Mouse (Mus musculus): ENCODE measurements around the gene Anks1. TPM values are rescaled to one million over a fixed set of nuclear protein-coding genes. Genes with fewer than 3 reads are reported as not detected.

Anks1 gene
- polyA plus RNA-seq, 1 experiment from 2014 or later = 15.3 TPM

DNA sequence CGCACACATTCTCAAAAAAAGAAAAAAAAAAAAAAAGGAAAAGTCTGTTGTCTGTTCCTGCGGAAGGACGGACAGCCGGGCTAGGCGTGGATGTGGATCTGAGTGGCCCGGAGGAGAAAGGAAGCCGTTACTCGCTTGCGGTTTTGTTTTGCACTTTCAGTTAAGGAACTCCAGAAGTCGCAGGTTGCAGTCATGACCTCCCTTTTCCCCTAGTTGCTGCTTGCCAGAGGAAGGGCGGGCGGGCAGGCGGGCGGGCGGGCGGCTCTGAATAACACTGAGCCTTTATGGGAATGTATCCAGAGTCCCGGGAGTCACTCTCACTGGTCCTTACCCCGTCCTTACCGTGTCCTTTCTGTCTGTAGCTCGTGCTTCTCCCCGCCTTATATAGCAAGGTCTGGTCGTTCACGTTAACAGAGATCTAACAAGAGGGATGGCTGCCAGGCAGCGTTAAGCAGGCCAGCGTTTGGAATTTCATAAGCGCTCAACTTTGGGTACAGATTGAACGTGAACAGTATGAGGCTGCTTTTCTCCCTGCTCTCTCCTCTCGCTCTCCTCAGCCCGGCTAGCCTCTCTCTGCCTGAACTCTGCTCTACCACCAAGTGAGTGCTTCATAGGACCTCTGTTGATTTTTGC, 98.2 kb downstream of the Anks1 start:
- Histone ChIP-seq H3K4me1 (ENCODE audit: control insufficient read depth, insufficient read depth, low read length) (peaks cover 58% of the 10 kb centered on the region), H3K9ac (ENCODE audit: low read length) (peak overlapping the region; percentile 72), H3K4me3 (replicated peaks; ENCODE audit: low read length) (peak overlapping the region; percentile 42), H3K27ac (ENCODE audit: low read length) (peak overlapping the region; percentile 94), H3K9me3 (replicated peaks; ENCODE audit: control insufficient read depth, low read length) (no peaks in the 10 kb centered on the region), H3K36me3 (ENCODE audit: control insufficient read depth, insufficient read depth, low read length) (no peaks in the 10 kb centered on the region), H3K4me2 (ENCODE audit: low read depth, low read length) (peak overlapping the region; percentile 55), H3K27me3 (ENCODE audit: control insufficient read depth, insufficient read depth, low read length) (no peaks in the 10 kb centered on the region)
- WGBS = 3% methylated on average over 29 of the region's 29 CpGs
- peak; percentile 82 for ATAC-seq (ENCODE audit: insufficient read depth, low FRiP score)

DNA sequence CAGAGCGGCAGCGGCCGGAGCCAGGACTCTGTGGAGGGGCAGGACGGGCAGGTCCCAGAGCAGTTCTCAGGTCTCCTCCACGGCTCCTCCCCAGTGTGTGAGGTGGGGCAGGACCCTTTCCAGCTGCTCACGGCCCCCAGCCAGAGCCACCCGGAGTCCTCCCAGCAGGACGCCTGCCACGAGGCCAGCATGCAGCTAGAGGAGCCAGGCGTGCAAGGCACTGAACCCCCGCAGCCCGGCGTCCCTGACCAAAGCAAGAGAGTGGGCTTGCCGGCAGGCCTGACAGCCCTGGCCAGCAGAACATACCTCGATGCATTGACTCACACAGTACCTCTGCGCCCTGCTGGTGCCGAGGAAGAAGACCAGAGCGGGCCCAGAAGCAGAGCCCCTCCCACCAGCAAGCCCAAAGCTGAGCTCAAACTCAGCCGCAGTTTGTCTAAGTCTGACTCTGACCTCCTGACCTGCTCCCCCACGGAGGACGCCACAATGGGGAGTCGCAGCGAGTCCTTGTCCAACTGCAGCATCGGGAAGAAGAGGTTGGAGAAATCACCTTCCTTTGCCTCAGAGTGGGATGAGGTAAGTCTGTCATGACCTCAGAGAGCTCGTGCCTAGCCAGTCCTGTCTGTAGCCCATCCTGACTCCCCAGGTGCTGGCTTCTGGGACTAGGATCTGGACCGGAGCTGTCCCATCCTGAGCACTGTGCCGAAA, 98.9 kb downstream of the Anks1 start:
- Histone ChIP-seq H3K27ac (ENCODE audit: low read length) (peak overlapping the region; percentile 94), H3K4me1 (ENCODE audit: control insufficient read depth, insufficient read depth, low read length) (peaks cover 65% of the 10 kb centered on the region), H3K36me3 (ENCODE audit: control insufficient read depth, insufficient read depth, low read length) (no peaks in the 10 kb centered on the region), H3K27me3 (ENCODE audit: control insufficient read depth, insufficient read depth, low read length) (no peaks in the 10 kb centered on the region), H3K4me2 (ENCODE audit: low read depth, low read length) (peak overlapping the region; percentile 55), H3K4me3 (replicated peaks; ENCODE audit: low read length) (peak overlapping the region; percentile 42), H3K9ac (ENCODE audit: low read length) (peak overlapping the region; percentile 72), H3K9me3 (replicated peaks; ENCODE audit: control insufficient read depth, low read length) (no peaks in the 10 kb centered on the region)
- peak; percentile 55; the same call in 1 of the 2 replicates for ATAC-seq (ENCODE audit: insufficient read depth, low FRiP score)
- WGBS = 14% methylated on average over 27 of the region's 27 CpGs

DNA sequence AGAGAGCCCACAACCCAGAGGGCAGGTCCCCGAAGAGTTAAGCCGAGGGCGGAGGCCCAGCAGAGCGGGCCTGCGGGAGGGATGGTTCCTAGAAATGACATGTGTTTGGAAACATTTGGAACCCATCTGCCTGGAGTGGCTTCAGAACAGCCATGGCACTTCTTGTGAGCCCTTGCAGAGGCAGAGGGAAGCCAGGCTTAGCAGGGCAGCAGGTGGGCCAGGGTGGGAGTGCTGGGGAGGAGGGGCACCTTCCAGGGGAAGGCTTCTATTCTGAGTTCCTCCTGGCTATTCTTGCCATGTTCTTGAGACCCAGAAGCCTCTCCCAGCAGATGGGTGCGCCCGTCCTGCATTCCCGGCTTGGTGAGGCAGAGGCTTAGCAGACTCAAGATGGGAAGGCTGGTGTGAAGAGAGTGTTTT, 99.5 kb downstream of the Anks1 start:
- H3K27ac ChIP-seq (ENCODE audit: low read length) = peak overlapping the region; percentile 94
- ATAC-seq (ENCODE audit: insufficient read depth, low FRiP score) = no peak
- peak overlapping the region; percentile 72 for H3K9ac ChIP-seq (ENCODE audit: low read length)
- 43% methylated on average over 8 of the region's 8 CpGs for WGBS
- H3K9me3 ChIP-seq (replicated peaks; ENCODE audit: control insufficient read depth, low read length) = no peaks in the 10 kb centered on the region
- peaks cover 70% of the 10 kb centered on the region for H3K4me1 ChIP-seq (ENCODE audit: control insufficient read depth, insufficient read depth, low read length)
- peak overlapping the region; percentile 55 for H3K4me2 ChIP-seq (ENCODE audit: low read depth, low read length)
- peak overlapping the region; percentile 42 for H3K4me3 ChIP-seq (replicated peaks; ENCODE audit: low read length)
- no peaks in the 10 kb centered on the region for H3K27me3 ChIP-seq (ENCODE audit: control insufficient read depth, insufficient read depth, low read length)
- no peaks in the 10 kb centered on the region for H3K36me3 ChIP-seq (ENCODE audit: control insufficient read depth, insufficient read depth, low read length)

DNA sequence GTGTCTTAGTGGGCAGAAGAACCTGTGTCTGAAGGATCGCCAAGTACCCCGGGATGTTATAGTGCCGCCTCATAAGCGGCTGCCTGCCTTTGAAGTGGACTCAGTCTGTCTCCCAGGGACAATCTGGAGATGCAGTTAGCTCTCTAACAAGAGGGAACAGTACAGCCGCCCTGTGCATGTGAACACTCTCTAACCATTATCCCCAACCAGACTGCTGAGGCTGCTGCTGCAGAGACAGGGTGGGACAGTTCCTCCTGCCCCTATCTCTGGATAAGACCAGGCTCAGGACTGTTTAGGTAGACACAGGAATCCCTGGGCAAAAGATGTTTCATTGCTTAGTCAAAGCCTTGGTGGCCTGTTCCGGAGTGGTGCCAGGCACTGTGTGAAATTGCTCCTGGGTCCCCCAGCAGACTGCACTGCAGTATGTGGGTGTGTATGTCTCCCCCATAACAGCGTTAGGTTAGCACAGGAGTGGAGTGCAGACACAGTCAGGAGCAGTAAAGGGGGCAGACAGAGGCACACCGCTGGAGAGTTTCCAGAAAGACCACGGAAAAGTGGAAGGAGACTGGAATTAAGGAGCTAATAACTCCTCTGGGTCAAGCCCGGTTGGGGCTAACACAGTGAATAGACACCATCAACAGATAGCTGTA, 100.1 kb downstream of the Anks1 start:
- Histone ChIP-seq H3K27me3 (ENCODE audit: control insufficient read depth, insufficient read depth, low read length) (no peaks in the 10 kb centered on the region), H3K4me2 (ENCODE audit: low read depth, low read length) (peak overlapping the region; percentile 55), H3K36me3 (ENCODE audit: control insufficient read depth, insufficient read depth, low read length) (no peaks in the 10 kb centered on the region), H3K4me1 (ENCODE audit: control insufficient read depth, insufficient read depth, low read length) (peaks cover 77% of the 10 kb centered on the region), H3K9ac (ENCODE audit: low read length) (peak overlapping the region; percentile 72), H3K27ac (ENCODE audit: low read length) (peak overlapping the region; percentile 94), H3K4me3 (replicated peaks; ENCODE audit: low read length) (peak overlapping the region; percentile 42), H3K9me3 (replicated peaks; ENCODE audit: control insufficient read depth, low read length) (no peaks in the 10 kb centered on the region)
- no peak for ATAC-seq (ENCODE audit: insufficient read depth, low FRiP score)
- WGBS = 67% methylated on average over 10 of the region's 10 CpGs

DNA sequence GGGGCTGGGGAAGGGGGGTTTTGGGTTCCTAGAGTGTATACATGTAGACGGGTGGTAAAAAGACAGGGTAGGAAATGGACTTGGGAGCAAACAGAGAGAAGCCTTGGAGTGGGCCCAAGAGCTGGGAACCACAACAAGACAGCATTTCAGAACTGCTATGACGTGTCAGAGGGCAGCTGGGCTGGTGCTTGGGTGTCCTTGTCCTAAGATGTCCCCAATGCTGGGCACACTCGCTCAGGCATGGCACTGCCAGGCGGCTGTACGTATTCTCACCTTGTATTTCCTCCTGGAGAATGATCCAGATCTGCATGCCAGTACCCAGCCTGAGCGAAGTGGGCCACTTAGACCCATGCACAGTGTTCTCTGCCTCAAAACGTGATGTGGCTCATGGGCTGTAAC, 100.6 kb downstream of the Anks1 start:
- Histone ChIP-seq H3K4me3 (replicated peaks; ENCODE audit: low read length) (peak overlapping the region; percentile 42), H3K27me3 (ENCODE audit: control insufficient read depth, insufficient read depth, low read length) (no peaks in the 10 kb centered on the region), H3K4me2 (ENCODE audit: low read depth, low read length) (peak overlapping the region; percentile 55), H3K27ac (ENCODE audit: low read length) (no peak overlapping the region), H3K4me1 (ENCODE audit: control insufficient read depth, insufficient read depth, low read length) (peaks cover 81% of the 10 kb centered on the region), H3K9me3 (replicated peaks; ENCODE audit: control insufficient read depth, low read length) (no peaks in the 10 kb centered on the region), H3K9ac (ENCODE audit: low read length) (peak overlapping the region; percentile 72; the same call in 1 of the 2 replicates), H3K36me3 (ENCODE audit: control insufficient read depth, insufficient read depth, low read length) (no peaks in the 10 kb centered on the region)
- 83% methylated on average over 7 of the region's 7 CpGs for WGBS
- ATAC-seq (ENCODE audit: insufficient read depth, low FRiP score) = no peak

DNA sequence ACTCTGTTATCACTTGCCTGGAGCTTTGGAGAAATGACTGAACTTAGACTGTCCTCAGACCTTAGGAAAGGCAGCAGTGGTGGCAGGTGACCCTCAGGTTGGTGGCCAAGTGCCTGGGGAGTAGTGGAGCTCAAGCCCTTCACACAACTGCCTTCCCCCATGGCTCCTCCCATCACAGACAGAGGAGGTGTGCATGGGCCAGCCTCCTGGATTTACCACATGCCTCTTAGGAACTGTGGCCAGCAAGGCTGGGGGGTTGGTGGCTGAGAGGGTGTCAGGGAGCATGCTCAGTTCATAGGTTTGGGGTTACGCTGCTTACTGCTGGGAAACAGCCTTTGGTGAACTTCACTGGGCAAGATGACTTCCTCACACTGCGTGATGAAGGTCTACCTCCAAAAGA, 101.8 kb downstream of the Anks1 start:
- no peak for ATAC-seq (ENCODE audit: insufficient read depth, low FRiP score)
- WGBS = 98% methylated on average over 2 of the region's 2 CpGs
- Histone ChIP-seq H3K4me2 (ENCODE audit: low read depth, low read length) (no peak overlapping the region), H3K9me3 (replicated peaks; ENCODE audit: control insufficient read depth, low read length) (no peaks in the 10 kb centered on the region), H3K27me3 (ENCODE audit: control insufficient read depth, insufficient read depth, low read length) (no peaks in the 10 kb centered on the region), H3K36me3 (ENCODE audit: control insufficient read depth, insufficient read depth, low read length) (no peaks in the 10 kb centered on the region), H3K4me3 (replicated peaks; ENCODE audit: low read length) (no peak overlapping the region), H3K9ac (ENCODE audit: low read length) (peak overlapping the region; percentile 38; the same call in 1 of the 2 replicates), H3K4me1 (ENCODE audit: control insufficient read depth, insufficient read depth, low read length) (peaks cover 83% of the 10 kb centered on the region), H3K27ac (ENCODE audit: low read length) (no peak overlapping the region)

DNA sequence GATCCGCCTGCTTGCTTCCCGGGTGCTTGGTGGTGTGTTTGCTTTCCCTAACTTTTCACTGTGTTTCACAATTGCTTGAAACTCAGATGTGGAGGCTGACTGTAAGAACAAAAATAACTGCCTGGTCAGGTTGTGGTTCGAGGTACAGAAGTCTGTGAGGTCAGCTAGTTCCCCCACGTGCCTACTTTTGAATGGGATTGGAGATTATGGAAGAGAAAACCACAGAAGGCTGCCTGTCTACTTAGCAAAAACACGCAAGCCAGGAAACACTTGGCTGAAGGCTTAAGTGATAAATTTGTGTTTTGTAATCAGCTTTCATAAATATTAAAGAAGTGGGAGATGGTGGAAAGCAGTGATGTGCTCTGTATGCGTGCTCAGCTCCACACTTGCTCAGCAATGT, 103.7 kb downstream of the Anks1 start:
- Histone ChIP-seq H3K4me1 (ENCODE audit: control insufficient read depth, insufficient read depth, low read length) (peaks cover 82% of the 10 kb centered on the region), H3K9me3 (replicated peaks; ENCODE audit: control insufficient read depth, low read length) (no peaks in the 10 kb centered on the region), H3K36me3 (ENCODE audit: control insufficient read depth, insufficient read depth, low read length) (no peaks in the 10 kb centered on the region), H3K9ac (ENCODE audit: low read length) (peak overlapping the region; percentile 62), H3K27me3 (ENCODE audit: control insufficient read depth, insufficient read depth, low read length) (no peaks in the 10 kb centered on the region), H3K4me2 (ENCODE audit: low read depth, low read length) (peak overlapping the region; percentile 46), H3K4me3 (replicated peaks; ENCODE audit: low read length) (no peak overlapping the region), H3K27ac (ENCODE audit: low read length) (peak overlapping the region; percentile 96)
- no peak for ATAC-seq (ENCODE audit: insufficient read depth, low FRiP score)
- 47% methylated on average over 6 of the region's 6 CpGs for WGBS

DNA sequence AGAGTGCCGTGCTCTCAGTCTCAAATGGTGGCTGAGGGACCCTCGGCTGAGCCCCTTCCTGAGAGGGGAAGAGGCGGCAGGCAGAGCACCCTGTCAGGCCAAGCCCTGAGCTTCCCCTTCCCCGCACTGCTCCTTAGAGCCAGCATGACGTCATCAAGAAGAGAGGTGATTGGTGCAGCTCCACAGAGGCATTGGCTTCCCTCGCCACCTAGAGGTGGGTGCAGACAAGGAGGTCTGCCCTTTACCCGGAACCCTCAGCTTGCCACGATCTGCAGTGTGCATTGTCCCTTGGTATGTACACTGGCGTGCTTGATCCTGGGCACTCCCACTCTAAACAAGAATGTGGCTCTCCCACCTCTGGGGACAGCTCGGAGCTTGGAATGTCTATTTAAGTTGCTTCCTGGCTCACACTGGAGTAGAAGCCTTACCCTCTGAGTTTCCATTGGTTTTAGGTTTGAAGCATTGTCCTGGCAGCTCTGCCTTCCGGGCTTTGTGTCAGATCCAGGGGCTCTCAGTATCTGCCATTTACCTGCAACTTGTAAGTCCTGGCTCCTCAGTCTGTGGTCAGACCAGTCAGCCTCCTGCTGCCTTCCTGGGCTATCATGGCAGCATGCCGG, 104.3 kb downstream of the Anks1 start:
- Histone ChIP-seq H3K27me3 (ENCODE audit: control insufficient read depth, insufficient read depth, low read length) (no peaks in the 10 kb centered on the region), H3K9ac (ENCODE audit: low read length) (peak overlapping the region; percentile 62), H3K36me3 (ENCODE audit: control insufficient read depth, insufficient read depth, low read length) (no peaks in the 10 kb centered on the region), H3K4me1 (ENCODE audit: control insufficient read depth, insufficient read depth, low read length) (peaks cover 82% of the 10 kb centered on the region), H3K4me2 (ENCODE audit: low read depth, low read length) (peak overlapping the region; percentile 46), H3K9me3 (replicated peaks; ENCODE audit: control insufficient read depth, low read length) (no peaks in the 10 kb centered on the region), H3K27ac (ENCODE audit: low read length) (peak overlapping the region; percentile 96), H3K4me3 (replicated peaks; ENCODE audit: low read length) (0 out of 2 replicates have a peak overlapping the region, but pooled peaks have one; percentile 5)
- ATAC-seq (ENCODE audit: insufficient read depth, low FRiP score) = peak; percentile 91
- WGBS = 11% methylated on average over 12 of the region's 12 CpGs
